Mouse (Mus musculus): Measurements from ENCODE around the gene Olfr791. TPM values are rescaled to one million over a fixed set of nuclear protein-coding genes. Genes with fewer than 3 reads are reported as not detected.

The Olfr791 gene
- polyA plus RNA-seq (2012; ENCODE audit: insufficient read depth, insufficient read length, low replicate concordance, missing spikeins), result not detected in 2 replicates

DNA sequence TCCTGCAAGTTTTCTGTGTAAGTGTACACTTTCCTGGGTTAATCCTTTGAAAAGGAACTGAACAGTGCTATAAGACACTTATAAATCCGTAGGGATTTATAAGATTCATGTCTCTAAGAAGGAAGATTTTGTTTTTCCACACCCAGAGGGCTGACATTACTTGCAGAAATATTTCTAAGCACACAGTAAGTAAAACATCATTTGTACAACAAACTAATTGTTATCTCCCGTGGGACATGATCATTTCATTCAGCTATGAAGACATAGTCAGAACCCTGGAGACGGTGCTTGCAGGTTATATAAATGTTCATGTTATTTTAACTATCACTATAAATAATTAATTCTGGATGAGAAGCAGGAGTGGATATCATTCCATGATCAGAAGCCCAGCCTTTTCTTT lies at the start of gene Olfr791:
Gene Olfr791 (plus strand): TSS at position 301 of the 400 bp plus-strand sequence.
- no peak within 1 kb of the TSS for H3K4me3 ChIP-seq (ENCODE audit: insufficient read depth, low read depth, low read length)
- H3K4me1 ChIP-seq (ENCODE audit: control insufficient read depth, insufficient read depth, low read length), result no peaks in the 10 kb centered on the region
- no peak within 1 kb of the TSS for H3K27ac ChIP-seq (ENCODE audit: insufficient read depth, low read depth, low read length)
- WGBS, result 69% methylated on average over 3 of the region's 3 CpGs
- TF ChIP-seq CTCF (IDR thresholded peaks at IDR 0.05; ENCODE audit: insufficient read depth, low read depth, low read length), result no peak
- TF ChIP-seq POLR2A (IDR thresholded peaks at IDR 0.05; ENCODE audit: insufficient read depth, low read depth, low read length), result no peak

DNA sequence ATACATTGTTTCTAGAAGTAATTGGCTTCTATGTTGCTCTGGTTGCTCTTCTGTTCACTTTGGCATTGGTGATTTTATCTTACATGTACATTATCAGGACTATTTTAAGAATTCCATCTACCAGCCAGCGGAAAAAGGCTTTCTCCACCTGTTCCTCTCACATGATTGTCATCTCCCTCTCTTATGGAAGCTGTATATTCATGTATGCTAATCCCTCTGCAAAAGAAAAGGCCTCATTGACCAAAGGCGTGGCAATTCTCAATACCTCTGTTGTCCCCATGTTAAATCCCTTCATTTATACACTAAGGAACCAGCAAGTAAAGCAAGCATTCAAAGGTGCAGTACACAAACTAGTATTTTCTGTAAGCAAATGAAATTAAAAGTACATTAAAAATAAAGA lies 48.3 kb upstream of the Olfr791 start:
- Histone ChIP-seq H3K27ac (ENCODE audit: insufficient read depth, low read depth, low read length) (no peak overlapping the region), H3K4me1 (ENCODE audit: control insufficient read depth, insufficient read depth, low read length) (no peaks in the 10 kb centered on the region), H3K4me3 (ENCODE audit: insufficient read depth, low read depth, low read length) (no peak overlapping the region)
- TF ChIP-seq CTCF (IDR thresholded peaks at IDR 0.05; ENCODE audit: insufficient read depth, low read depth, low read length) (no peak), POLR2A (IDR thresholded peaks at IDR 0.05; ENCODE audit: insufficient read depth, low read depth, low read length) (no peak)
- 42% methylated on average over 2 of the region's 2 CpGs for WGBS

DNA sequence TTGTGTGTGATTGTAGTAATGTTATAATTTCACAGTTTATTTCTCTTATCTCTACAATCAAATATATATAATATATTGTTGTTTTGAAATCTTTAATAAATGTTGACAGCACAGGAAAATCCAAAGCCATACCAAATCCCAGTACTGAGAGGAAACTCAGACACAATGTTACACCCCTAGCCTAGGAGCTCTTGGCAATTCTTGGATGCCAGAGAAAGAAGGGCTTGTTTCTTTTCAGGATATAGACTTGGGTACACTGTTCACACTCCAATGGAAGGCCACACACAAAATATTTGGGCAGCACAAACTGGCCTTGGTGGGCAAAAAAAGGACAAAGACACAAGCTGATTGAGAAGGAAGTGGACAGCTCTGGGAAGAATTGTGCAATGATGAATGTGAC lies 47.9 kb upstream of the Olfr791 start:
- no peak overlapping the region for H3K4me3 ChIP-seq (ENCODE audit: insufficient read depth, low read depth, low read length)
- no peak overlapping the region for H3K27ac ChIP-seq (ENCODE audit: insufficient read depth, low read depth, low read length)
- TF ChIP-seq CTCF (IDR thresholded peaks at IDR 0.05; ENCODE audit: insufficient read depth, low read depth, low read length) (no peak), POLR2A (IDR thresholded peaks at IDR 0.05; ENCODE audit: insufficient read depth, low read depth, low read length) (no peak)
- no peaks in the 10 kb centered on the region for H3K4me1 ChIP-seq (ENCODE audit: control insufficient read depth, insufficient read depth, low read length)

DNA sequence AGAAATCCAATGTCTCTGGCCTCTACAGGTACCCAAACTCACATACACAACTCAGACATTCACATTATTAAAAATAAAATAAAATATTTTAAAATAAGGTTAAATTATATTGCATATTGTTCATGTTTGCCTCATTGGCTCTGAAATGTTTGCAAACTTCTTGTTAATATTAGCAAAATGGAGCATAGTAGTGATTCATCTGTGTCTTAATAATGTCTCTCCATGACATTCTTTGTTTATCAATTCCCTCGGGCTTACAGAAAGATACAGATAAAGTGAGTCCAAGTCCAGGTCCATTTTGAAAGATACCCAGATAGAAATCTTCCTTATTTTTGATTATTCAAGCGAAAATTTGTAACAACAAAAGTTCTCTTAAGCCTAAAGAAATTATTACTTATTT lies 37.1 kb upstream of the Olfr791 start, which contains the start of gene Olfr789:
Gene Olfr789 (plus strand): TSS at position 301 of the 400 bp plus-strand sequence.
- Histone ChIP-seq H3K4me3 (ENCODE audit: insufficient read depth, low read depth, low read length) (no peak within 1 kb of the TSS), H3K4me1 (ENCODE audit: control insufficient read depth, insufficient read depth, low read length) (no peaks in the 10 kb centered on the region), H3K27ac (ENCODE audit: insufficient read depth, low read depth, low read length) (no peak within 1 kb of the TSS)
- TF ChIP-seq CTCF (IDR thresholded peaks at IDR 0.05; ENCODE audit: insufficient read depth, low read depth, low read length), result no peak
- no peak for TF ChIP-seq POLR2A (IDR thresholded peaks at IDR 0.05; ENCODE audit: insufficient read depth, low read depth, low read length)
- WGBS, result 62% methylated on average over 2 of the region's 2 CpGs

DNA sequence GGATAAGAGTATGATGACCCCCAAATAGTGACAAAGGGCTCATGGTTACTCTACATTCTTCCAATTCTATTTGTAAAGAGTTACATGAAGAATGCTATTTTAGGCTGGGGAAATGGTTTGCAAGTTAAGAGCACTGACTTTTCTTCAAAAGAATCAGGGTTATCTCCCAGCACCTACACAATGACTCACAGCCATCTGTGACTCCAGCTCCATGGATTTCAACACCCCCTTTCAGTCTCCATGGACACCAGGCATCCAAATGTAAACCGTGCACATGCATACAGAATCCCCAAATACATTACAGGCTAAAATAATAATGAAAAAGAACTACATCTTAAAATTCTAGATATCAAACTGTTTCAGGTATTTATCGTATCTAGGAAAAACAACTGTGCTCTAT lies 31.5 kb upstream of the Olfr791 start:
- TF ChIP-seq CTCF (IDR thresholded peaks at IDR 0.05; ENCODE audit: insufficient read depth, low read depth, low read length) (no peak), POLR2A (IDR thresholded peaks at IDR 0.05; ENCODE audit: insufficient read depth, low read depth, low read length) (no peak)
- no peak overlapping the region for H3K4me3 ChIP-seq (ENCODE audit: insufficient read depth, low read depth, low read length)
- no peaks in the 10 kb centered on the region for H3K4me1 ChIP-seq (ENCODE audit: control insufficient read depth, insufficient read depth, low read length)
- whole genome bisulfite sequencing, result 51% methylated on average over 2 of the region's 2 CpGs
- no peak overlapping the region for H3K27ac ChIP-seq (ENCODE audit: insufficient read depth, low read depth, low read length)

DNA sequence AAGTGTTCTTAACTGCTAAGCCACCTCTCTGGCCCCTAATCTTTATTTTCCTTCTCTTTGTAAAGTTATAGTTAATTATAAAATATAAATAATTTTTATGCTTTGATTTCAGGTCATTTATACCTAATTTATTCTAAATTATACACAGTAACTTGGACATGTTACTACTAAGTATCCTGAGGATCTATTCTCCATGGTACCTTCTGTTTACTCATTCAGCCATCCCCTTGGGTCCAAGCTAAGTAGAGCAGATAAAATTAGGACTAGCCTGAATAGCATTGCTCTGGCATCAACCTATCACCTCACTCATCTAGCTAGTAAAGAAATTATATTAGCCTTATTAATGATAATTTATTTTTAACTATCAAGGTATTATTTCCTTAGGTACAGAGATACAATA lies 23.4 kb upstream of the Olfr791 start, which contains the start of gene Olfr790:
Gene Olfr790 (plus strand): TSS at position 301 of the 400 bp plus-strand sequence.
- no peak for TF ChIP-seq POLR2A (IDR thresholded peaks at IDR 0.05; ENCODE audit: insufficient read depth, low read depth, low read length)
- no peak for TF ChIP-seq CTCF (IDR thresholded peaks at IDR 0.05; ENCODE audit: insufficient read depth, low read depth, low read length)
- Histone ChIP-seq H3K27ac (ENCODE audit: insufficient read depth, low read depth, low read length) (no peak within 1 kb of the TSS), H3K4me1 (ENCODE audit: control insufficient read depth, insufficient read depth, low read length) (no peaks in the 10 kb centered on the region), H3K4me3 (ENCODE audit: insufficient read depth, low read depth, low read length) (no peak within 1 kb of the TSS)

DNA sequence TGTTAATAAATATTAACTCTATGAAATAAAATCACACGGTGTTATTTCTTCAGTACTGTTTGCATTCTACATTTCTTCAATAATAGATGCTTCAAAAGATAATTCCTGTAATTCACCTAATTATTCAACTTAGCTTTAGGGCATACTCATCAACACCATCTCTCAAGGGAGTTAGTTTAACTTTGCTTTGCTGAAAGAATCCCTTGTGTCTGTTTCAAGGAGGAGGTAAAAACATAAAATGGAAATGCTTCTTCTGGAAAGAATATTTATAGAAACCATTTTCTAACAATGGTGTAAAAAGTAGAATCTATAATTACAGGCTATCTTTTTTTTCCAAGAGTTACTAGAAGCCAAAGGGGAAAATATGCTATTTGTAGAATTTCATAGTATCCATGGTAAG lies 17.3 kb downstream of the Olfr791 start, which contains the start of gene Olfr792:
Gene Olfr792 (plus strand): TSS at position 301 of the 400 bp plus-strand sequence.
- no peak for TF ChIP-seq POLR2A (IDR thresholded peaks at IDR 0.05; ENCODE audit: insufficient read depth, low read depth, low read length)
- TF ChIP-seq CTCF (IDR thresholded peaks at IDR 0.05; ENCODE audit: insufficient read depth, low read depth, low read length), result no peak
- 63% methylated on average over 1 of the region's 1 CpGs for WGBS

DNA sequence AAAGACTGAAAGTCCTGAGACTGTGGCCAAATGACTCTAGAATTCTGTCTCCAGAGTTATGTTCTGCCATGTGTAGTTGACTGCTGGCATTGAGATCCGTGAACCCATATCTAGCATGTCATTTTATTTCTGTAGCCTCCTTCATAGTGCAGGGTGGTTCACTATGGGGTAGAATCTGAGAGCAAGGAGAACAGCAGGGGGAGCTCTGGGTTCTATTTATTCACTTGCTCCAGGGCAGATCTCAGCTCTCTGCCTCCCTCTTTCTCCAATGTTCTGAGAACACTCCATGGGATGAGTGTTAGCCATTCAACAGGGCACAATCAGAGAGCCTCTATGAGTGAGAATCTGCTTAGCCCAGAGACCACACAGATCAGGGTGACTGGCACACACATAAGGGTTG lies 27.8 kb downstream of the Olfr791 start:
- H3K4me3 ChIP-seq (ENCODE audit: insufficient read depth, low read depth, low read length), result no peak overlapping the region
- H3K27ac ChIP-seq (ENCODE audit: insufficient read depth, low read depth, low read length), result no peak overlapping the region
- WGBS, result 59% methylated on average over 1 of the region's 1 CpGs
- H3K4me1 ChIP-seq (ENCODE audit: control insufficient read depth, insufficient read depth, low read length), result no peaks in the 10 kb centered on the region
- TF ChIP-seq CTCF (IDR thresholded peaks at IDR 0.05; ENCODE audit: insufficient read depth, low read depth, low read length) (no peak), POLR2A (IDR thresholded peaks at IDR 0.05; ENCODE audit: insufficient read depth, low read depth, low read length) (no peak)

More for the DNA sequence above, 17.3 kb downstream of the Olfr791 start, which contains the start of gene Olfr792:
- Histone ChIP-seq H3K27ac (ENCODE audit: insufficient read depth, low read depth, low read length) (no peak within 1 kb of the TSS), H3K4me3 (ENCODE audit: insufficient read depth, low read depth, low read length) (no peak within 1 kb of the TSS), H3K4me1 (ENCODE audit: control insufficient read depth, insufficient read depth, low read length) (no peaks in the 10 kb centered on the region)

DNA sequence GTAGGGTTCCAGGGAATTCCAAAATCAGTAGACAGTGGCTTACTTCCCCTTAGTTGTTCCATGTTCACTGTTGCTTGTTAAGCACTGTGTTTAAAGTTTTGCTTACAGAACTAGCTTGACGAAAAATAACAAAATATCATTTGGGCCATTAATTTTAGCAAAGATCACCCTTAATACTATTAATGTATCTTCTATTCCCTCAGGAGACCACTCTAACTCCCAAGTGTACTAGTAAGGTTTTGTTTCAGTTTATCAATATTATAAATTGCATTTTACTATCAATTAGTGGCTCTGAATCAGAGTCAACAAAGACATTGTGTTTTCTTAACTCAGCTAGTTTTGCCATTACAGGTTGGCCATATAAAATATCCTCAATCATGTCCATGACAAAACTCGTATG lies 45.8 kb downstream of the Olfr791 start, which contains the start of gene Olfr794:
Gene Olfr794 (plus strand): TSS at position 301 of the 400 bp plus-strand sequence.
- Histone ChIP-seq H3K27ac (ENCODE audit: insufficient read depth, low read depth, low read length) (no peak within 1 kb of the TSS), H3K4me3 (ENCODE audit: insufficient read depth, low read depth, low read length) (no peak within 1 kb of the TSS), H3K4me1 (ENCODE audit: control insufficient read depth, insufficient read depth, low read length) (no peaks in the 10 kb centered on the region)
- 78% methylated on average over 2 of the region's 2 CpGs for WGBS
- no peak for TF ChIP-seq POLR2A (IDR thresholded peaks at IDR 0.05; ENCODE audit: insufficient read depth, low read depth, low read length)
- no peak for TF ChIP-seq CTCF (IDR thresholded peaks at IDR 0.05; ENCODE audit: insufficient read depth, low read depth, low read length)
